Mouse (Mus musculus) large intestine, adult 2 months (tissue): ENCODE data around the gene Ank3. TPM values are rescaled to one million over a fixed set of nuclear protein-coding genes. Genes with fewer than 3 reads are reported as not detected.

Experiments
- DNase-seq: peaks from one replicate; pipeline ENCODE4 v3.0.0-alpha.2; 2012; ENCODE audit warnings: low read depth, low spot score
- WGBS: fragments of 180-500 bp; shearing (Covaris S2); methylation state at CpG from one replicate; pipeline ENCODE4 v1.1.7; 2018; 5-methylcytosine and 5-hydroxymethylcytosine counted together
- polyA plus RNA-seq: library from polyadenylated mRNA; depleted of rRNA; stranded (reverse); fragments of >200 nt; gene quantifications from 2 replicates; pipeline ENCODE4 v1.2.3, GENCODE M21; 2012

Ank3 gene
- polyA plus RNA-seq, 1 experiment: 5.1 TPM

DNA sequence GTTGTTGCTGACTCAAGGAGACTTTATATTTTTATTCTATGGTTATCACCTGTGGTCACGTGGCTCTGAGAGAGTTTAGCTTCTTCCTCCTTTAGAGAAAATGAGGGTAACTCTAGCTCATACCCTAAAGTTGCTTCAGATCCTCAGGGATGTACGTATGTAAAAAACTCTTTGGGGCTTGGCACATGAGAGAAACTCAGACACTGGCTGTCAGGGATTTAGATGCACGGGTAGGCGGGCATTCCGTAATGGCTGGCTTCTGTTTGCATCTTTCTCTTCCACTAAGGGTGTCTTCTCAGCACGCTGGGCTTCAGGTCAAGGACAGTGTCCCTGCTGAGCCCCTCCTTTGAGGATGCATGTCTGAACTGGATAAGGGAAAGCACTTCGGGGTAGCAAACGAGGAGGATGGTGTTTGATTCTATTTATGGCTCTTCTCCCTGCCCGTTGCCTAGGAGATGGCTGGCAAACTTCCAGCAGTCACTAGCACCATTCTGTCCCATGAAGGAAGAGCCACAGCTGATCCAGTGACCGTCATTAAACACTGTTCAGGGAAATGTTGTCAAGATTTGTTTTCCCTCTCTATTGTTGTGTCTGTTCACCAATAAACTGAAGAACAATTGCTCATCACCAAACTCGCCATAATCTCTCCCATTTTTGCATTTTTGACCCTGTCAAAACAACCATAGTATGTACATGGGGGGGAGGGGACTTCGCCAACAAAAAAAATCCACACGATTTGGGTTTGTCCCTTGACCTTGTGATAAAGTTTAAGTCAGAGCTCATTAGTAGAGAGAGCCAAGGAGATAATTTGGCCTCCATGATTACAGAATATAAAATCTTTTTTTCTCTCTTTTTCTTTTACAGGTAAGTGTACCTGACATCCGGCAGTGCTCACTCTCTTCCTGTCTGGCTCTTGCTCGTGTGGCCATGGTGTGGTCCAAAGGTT, 195.9 kb downstream of the Ank3 start:
- no peak for DNase-seq
- 31% methylated on average over 15 of the region's 15 CpGs for WGBS

- no peak for DNase-seq
- 78% methylated on average over 5 of the region's 5 CpGs for WGBS
These were observed 196.9 kb downstream of the Ank3 start for GRCm38 (mm10) chr10:69595487-69595886.

DNA sequence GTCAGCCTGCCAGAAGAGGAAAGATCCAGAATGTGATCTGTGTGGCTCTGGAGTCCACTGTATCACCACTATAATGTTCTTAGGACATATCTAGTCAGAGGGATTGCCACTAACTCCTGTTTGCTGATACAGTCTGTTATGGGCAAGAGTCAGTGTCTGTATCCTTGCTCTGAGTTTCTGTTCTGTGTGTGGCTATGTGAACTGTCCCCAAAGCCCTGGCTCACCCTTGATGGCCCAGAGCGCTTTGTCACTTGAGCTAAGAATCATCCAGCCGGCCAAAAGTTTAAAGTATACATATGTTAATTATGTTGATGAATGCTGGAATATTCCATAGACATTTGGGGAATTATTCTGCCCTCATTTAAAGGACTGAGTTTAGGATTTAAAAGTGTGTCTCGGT, 202.9 kb downstream of the Ank3 start:
- DNase-seq: no peak
- WGBS: 93% methylated on average over 3 of the region's 3 CpGs

GRCm38 (mm10) chr10:69602711-69603110, 204.1 kb downstream of the Ank3 start:
- 83% methylated on average over 1 of the region's 1 CpGs for WGBS
- DNase-seq: no peak

- no peak for DNase-seq
- WGBS: 85% methylated on average over 6 of the region's 6 CpGs
These were observed 206.0 kb downstream of the Ank3 start for GRCm38 (mm10) chr10:69604609-69605008.

- DNase-seq: no peak
- 61% methylated on average over 12 of the region's 12 CpGs for WGBS
These were observed 206.6 kb downstream of the Ank3 start for GRCm38 (mm10) chr10:69605211-69605610.

GRCm38 (mm10) chr10:69607611-69608119, 209.1 kb downstream of the Ank3 start:
- DNase-seq: no peak
- 68% methylated on average over 14 of the region's 14 CpGs for whole genome bisulfite sequencing

- 71% methylated on average over 3 of the region's 3 CpGs for WGBS
- DNase-seq: no peak
These were observed 212.7 kb downstream of the Ank3 start for GRCm38 (mm10) chr10:69611314-69611713.

- 34% methylated on average over 5 of the region's 5 CpGs for WGBS
- DNase-seq: no peak
These were observed 213.3 kb downstream of the Ank3 start for GRCm38 (mm10) chr10:69611839-69612340.

- DNase-seq: no peak
- WGBS: 79% methylated on average over 3 of the region's 3 CpGs
These were observed 218.4 kb downstream of the Ank3 start for GRCm38 (mm10) chr10:69616953-69617352.

DNA sequence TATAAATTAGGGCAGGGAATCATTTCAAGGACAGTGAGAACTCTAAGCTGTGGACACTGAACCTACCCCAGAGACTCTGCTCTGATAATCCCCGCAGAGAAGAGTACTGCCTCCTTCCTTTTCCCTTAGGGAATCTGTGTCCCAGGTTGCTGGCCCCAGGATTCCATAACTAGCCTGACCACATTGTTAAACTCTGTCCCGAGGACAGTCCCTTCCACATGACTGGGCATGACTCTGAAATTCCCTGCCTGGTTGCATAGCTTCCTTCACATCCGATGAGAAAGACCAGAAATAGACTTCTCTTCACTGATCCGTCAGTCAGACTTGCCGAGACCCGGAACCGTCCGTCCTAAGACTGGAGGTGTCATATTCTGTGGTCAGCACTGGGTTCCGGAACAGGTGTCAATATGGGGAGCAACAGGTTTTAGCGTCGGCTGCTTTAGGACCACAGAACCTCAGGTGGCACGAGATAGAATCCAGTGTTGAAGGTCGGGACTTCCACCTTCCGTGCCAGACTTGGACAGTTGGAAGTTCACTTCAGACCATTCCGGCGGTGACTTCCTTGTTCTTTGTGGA, 219.1 kb downstream of the Ank3 start:
- no peak for DNase-seq
- 85% methylated on average over 16 of the region's 16 CpGs for WGBS

- no peak for DNase-seq
- WGBS: 82% methylated on average over 7 of the region's 7 CpGs
These were observed 222.3 kb downstream of the Ank3 start for GRCm38 (mm10) chr10:69620692-69621382.

GRCm38 (mm10) chr10:69627767-69628166, 229.2 kb downstream of the Ank3 start:
- DNase-seq: no peak
- 92% methylated on average over 3 of the region's 3 CpGs for WGBS

DNA sequence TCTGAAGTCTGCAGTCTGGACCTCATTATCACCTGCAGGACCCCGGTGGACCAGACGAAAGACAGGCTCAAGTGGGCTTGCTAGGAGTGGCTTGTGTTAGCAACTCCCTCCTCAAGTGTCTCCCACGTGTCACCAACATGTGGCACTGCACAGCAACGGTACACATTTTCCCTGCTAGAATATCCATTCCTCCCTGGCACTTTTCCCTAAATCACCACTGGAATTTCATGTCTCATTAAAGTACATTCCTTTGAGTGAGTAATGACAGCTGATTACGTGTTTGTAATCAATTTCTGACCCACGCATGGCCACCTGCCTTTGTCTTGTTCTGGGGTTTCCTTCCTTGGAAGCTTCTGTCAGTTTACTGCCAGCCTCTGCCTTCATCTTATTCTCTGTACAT, 230.2 kb downstream of the Ank3 start:
- WGBS: 74% methylated on average over 6 of the region's 6 CpGs

DNA sequence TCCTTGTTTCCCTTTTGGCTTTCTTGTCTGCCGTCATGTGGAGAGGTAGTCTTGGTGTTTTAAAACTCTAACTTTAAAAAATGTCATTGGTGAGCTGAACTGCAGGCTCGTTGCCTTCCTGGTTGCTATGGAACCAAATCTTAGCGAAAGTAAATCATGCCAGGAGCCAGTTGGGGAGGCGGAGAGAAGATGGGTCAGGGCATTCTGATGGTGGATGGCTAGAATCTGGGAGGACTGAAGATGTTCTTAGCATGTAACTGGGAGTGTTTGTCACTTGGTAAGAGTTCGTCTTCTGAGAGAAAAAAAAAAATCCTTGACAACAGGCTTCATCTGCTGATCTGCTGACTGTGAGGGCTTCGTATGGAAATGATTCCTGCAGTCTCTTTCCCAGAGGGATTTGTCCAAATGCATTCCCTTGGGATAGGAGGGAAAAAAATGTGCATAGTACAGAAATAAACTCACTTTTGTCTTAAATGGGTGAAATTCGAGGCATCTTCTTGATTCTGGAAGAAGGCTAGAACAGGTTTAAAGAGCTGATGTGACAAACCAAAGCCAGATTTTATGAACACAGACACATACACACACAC, 232.3 kb downstream of the Ank3 start:
- DNase-seq: no peak
- 48% methylated on average over 7 of the region's 7 CpGs for WGBS

More for the DNA sequence above, 230.2 kb downstream of the Ank3 start:
- DNase-seq: no peak

DNA sequence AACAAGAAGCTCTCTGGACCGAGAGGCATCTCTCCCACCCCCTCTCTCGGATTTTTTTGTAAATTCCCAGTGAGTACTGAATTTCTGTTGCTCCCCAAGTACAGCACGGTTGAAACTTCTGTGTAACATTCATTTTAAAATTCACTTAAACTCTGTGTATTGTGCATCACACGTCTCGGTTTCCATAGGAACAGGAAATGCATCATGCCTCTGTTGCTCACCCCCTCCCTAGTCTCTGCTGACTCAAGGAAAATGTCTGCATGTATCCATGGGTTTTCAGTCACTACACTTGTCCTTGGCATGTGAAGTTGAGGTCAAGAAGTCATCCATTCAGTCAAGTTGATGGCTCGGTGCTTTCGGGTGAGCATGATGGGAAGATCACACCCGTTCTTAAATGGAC, 234.3 kb downstream of the Ank3 start:
- no peak for DNase-seq
- 86% methylated on average over 8 of the region's 8 CpGs for WGBS

DNA sequence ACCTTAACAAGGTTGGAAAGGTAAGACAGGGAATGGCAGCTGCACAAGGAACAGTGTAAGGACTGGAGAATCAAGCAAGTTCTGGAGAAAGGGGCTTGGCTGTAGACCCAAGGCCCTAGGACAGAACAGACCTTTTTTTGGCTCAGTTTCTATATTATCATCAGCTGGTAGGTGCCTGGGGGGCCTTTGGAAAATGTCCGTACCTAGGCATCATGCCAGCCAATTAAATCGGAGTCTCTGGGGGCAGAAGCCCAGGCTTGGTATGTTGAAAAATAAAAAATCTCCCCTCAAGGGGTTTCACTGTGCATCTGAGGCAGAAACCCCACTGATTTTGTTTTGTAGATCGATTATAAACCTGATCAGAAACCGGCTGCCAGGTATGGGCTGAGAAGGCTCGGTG, 236.3 kb downstream of the Ank3 start:
- DNase-seq: no peak
- 90% methylated on average over 5 of the region's 5 CpGs for WGBS

DNA sequence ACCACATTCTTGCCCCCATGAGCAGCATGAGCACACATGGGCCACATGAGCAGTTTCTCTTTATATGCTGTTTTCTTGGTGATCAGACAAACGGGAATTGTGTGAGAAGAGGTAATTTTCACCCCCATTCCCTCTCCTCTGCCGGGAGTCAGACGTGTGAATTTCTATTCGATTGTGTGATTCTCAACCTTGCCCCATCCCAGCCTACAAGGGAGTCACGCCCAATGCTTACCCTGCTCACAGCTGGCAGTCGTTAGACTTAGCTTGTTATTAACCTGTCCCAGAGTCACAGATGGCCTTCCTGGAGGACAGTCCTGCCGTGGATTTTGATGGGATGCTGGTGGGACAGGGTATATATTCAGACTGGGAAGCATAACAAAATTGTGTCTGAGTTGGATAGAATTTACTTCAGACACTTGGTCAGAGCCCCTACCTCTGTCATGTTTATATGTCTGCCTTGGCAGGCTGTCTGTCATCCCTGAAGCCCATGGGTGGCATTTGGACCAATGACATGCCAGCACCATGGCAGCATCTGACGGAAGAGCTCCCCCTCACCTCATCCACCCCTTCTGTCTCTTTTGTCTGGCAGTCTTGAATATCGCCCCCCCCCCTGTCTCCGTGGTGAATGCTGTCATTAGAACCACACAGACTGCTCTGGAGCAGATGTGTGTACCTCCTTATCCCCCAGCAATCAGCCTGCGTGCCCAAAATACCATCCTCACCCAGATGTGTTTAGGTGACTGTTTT, 237.5 kb downstream of the Ank3 start:
- 48% methylated on average over 11 of the region's 11 CpGs for WGBS
- no peak for DNase-seq

DNA sequence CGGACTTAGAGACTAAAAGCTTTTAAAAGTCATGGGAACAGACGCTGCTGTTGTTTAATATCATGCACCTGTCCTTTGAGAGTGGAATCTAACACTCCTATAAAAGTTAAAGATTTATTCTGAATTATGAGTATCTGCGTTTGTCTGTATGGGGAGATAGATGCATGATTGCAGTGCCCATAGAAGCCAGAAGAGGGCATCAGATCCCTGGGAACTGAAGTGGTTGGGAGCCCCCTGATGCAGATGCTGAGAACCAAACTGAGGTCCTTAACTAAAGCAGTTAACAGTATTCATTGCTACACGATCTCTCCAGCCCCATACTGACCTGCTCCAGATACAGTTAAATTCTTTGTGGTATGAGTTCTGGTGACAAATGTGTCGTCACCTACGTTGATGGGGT, 240.6 kb downstream of the Ank3 start:
- 64% methylated on average over 6 of the region's 6 CpGs for WGBS
- DNase-seq: no peak
